Mouse (Mus musculus) hindbrain, postnatal 0 days (tissue): ENCODE data around the gene Klf13. TPM values are rescaled to one million over a fixed set of nuclear protein-coding genes. Genes with fewer than 3 reads are reported as not detected.

Experiments
- ATAC-seq: fragments of 200-750 bp; cut with Nextera tagmentation; 2 replicates; pipeline ENCODE4 v1.8.0; 2017; ENCODE audit warnings: mild to moderate bottlenecking, moderate TSS enrichment, moderate library complexity
- DNase-seq: peaks from one replicate; pipeline ENCODE4 v3.0.0-alpha.2; 2015; ENCODE audit warnings: low spot score
- H3K27ac ChIP-seq: fragments of 300-500 bp; sonication (generic); 2 replicates; pipeline ENCODE4 v1.5.1; 2014; ENCODE audit warnings: mild to moderate bottlenecking
- H3K27me3 ChIP-seq: fragments of 300-500 bp; sonication (generic); 2 replicates; pipeline ENCODE4 v1.6.1; 2014; ENCODE audit warnings: low read length, mixed read lengths; ENCODE audit not compliant: insufficient read depth
- H3K36me3 ChIP-seq: fragments of 300-500 bp; sonication (generic); 2 replicates; pipeline ENCODE4 v1.6.1; 2014; ENCODE audit warnings: low read length, mixed read lengths; ENCODE audit not compliant: insufficient read depth
- H3K4me1 ChIP-seq: fragments of 300-500 bp; sonication (generic); 2 replicates; pipeline ENCODE4 v1.6.1; 2014; ENCODE audit warnings: antibody characterized with exemption, low read length, mixed read lengths; ENCODE audit not compliant: insufficient read depth
- H3K4me2 ChIP-seq: fragments of 300-500 bp; sonication (generic); 2 replicates; pipeline ENCODE4 v1.6.1; 2014; ENCODE audit warnings: low read depth, mild to moderate bottlenecking, low read length, moderate library complexity, mixed read lengths
- H3K4me3 ChIP-seq: fragments of 300-500 bp; sonication (generic); 2 replicates; pipeline ENCODE4 v1.5.1; 2014; ENCODE audit warnings: low read length
- H3K9ac ChIP-seq: fragments of 300-500 bp; sonication (generic); replicated peaks from 2 replicates; pipeline ENCODE4 v1.6.1; 2014; ENCODE audit warnings: mild to moderate bottlenecking, low read length, moderate library complexity, mixed read lengths
- H3K9me3 ChIP-seq: fragments of 300-500 bp; sonication (generic); 2 replicates; pipeline ENCODE4 v1.6.1; 2016; ENCODE audit warnings: low read length, mixed read lengths
- CTCF ChIP-seq: IDR thresholded peaks from 2 replicates; pipeline ENCODE4 v1.5.1; 2016; ENCODE audit warnings: antibody characterized with exemption, control low read depth, low read depth
- WGBS: fragments of 180-500 bp; shearing (Covaris S2); extraction: QIAGEN DNeasy Blood & Tissue Kit; methylation state at CpG from one replicate; pipeline ENCODE4 v1.1.7; 2014; 5-methylcytosine and 5-hydroxymethylcytosine counted together
- polyA plus RNA-seq: library from polyadenylated mRNA; unstranded; fragments of >200 nt; fragmentation: Nextera tagmentation; extraction: Ambion mirVana; gene quantifications from 2 replicates; pipeline ENCODE4 v1.2.1, GENCODE M21; 2015
- total RNA-seq: library from RNA; depleted of rRNA; stranded (reverse); fragments of >200 nt; gene quantifications from 2 replicates; pipeline ENCODE4 v1.2.3, GENCODE M21; 2014

Klf13 gene
- total and polyA plus RNA-seq, 2 experiments from 2014 or later, result 26.9 to 34.0 TPM

GRCm38 (mm10) chr7:63902604-63903210 lies 36.0 kb downstream of the Klf13 start:
- H3K4me2 ChIP-seq, result no peak overlapping the region
- H3K27ac ChIP-seq, result no peak overlapping the region
- H3K4me1 ChIP-seq, result 0 out of 2 replicates have a peak, but pooled peaks cover 3% of the 10 kb centered on the region
- no peak overlapping the region for H3K9ac ChIP-seq
- no peaks in the 10 kb centered on the region for H3K36me3 ChIP-seq
- ATAC-seq (no peak), DNase-seq (no peak)
- TF ChIP-seq CTCF, result no peak
- WGBS, result 62% methylated on average over 3 of the region's 3 CpGs
- H3K9me3 ChIP-seq, result no peaks in the 10 kb centered on the region
- H3K27me3 ChIP-seq, result no peaks in the 10 kb centered on the region
- H3K4me3 ChIP-seq, result no peak overlapping the region

GRCm38 (mm10) chr7:63901942-63902341 lies 36.8 kb downstream of the Klf13 start:
- H3K4me2 ChIP-seq, result no peak overlapping the region
- no peak for TF ChIP-seq CTCF
- no peaks in the 10 kb centered on the region for H3K27me3 ChIP-seq
- no peaks in the 10 kb centered on the region for H3K9me3 ChIP-seq
- H3K4me1 ChIP-seq, result peaks cover 5% of the 10 kb centered on the region; the same call in 1 of the 2 replicates
- no peaks in the 10 kb centered on the region for H3K36me3 ChIP-seq
- no peak overlapping the region for H3K9ac ChIP-seq
- 0 out of 2 replicates have a peak overlapping the region, but pooled peaks have one; percentile 26 for H3K27ac ChIP-seq
- no peak overlapping the region for H3K4me3 ChIP-seq
- whole genome bisulfite sequencing, result 74% methylated on average over 3 of the region's 3 CpGs
- ATAC-seq (no peak), DNase-seq (no peak)

DNA sequence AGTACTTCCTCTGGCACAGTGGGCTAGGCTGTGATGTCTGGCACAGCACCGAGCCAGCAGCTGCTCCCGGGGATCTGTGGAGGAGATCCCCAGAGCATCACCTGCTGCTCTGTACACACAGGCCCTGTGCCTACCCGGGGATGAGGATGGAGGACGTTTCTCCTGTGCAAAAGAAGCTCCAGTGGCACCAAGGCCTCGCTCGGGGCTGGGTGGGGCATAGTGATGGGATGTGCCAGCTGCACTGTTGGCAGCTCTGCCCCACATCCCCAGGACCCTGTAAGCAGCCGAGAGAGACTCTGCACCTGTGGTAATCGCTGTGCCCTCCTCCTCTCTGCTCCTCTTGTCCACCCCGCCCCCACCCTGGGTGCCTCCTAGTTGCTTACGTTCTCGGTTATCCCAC lies 37.4 kb downstream of the Klf13 start:
- no peaks in the 10 kb centered on the region for H3K9me3 ChIP-seq
- H3K4me2 ChIP-seq, result no peak overlapping the region
- peaks cover 11% of the 10 kb centered on the region; the same call in 1 of the 2 replicates for H3K4me1 ChIP-seq
- 29% methylated on average over 11 of the region's 11 CpGs for whole genome bisulfite sequencing
- DNase-seq (peak; percentile 37), ATAC-seq (no peak)
- TF ChIP-seq CTCF, result no peak
- H3K4me3 ChIP-seq, result no peak overlapping the region
- H3K9ac ChIP-seq, result 0 out of 2 replicates have a peak overlapping the region, but pooled peaks have one; percentile 9
- no peaks in the 10 kb centered on the region for H3K27me3 ChIP-seq
- H3K27ac ChIP-seq, result peak overlapping the region; percentile 26; the same call in 1 of the 2 replicates
- H3K36me3 ChIP-seq, result no peaks in the 10 kb centered on the region

GRCm38 (mm10) chr7:63900411-63900810 lies 38.3 kb downstream of the Klf13 start:
- H3K9ac ChIP-seq, result no peak overlapping the region
- WGBS, result 86% methylated on average over 2 of the region's 2 CpGs
- ATAC-seq (no peak), DNase-seq (no peak)
- no peaks in the 10 kb centered on the region for H3K36me3 ChIP-seq
- H3K4me3 ChIP-seq, result no peak overlapping the region
- no peak overlapping the region for H3K27ac ChIP-seq
- peaks cover 15% of the 10 kb centered on the region; the same call in 1 of the 2 replicates for H3K4me1 ChIP-seq
- H3K27me3 ChIP-seq, result no peaks in the 10 kb centered on the region
- H3K4me2 ChIP-seq, result no peak overlapping the region
- no peak for TF ChIP-seq CTCF
- H3K9me3 ChIP-seq, result no peaks in the 10 kb centered on the region

DNA sequence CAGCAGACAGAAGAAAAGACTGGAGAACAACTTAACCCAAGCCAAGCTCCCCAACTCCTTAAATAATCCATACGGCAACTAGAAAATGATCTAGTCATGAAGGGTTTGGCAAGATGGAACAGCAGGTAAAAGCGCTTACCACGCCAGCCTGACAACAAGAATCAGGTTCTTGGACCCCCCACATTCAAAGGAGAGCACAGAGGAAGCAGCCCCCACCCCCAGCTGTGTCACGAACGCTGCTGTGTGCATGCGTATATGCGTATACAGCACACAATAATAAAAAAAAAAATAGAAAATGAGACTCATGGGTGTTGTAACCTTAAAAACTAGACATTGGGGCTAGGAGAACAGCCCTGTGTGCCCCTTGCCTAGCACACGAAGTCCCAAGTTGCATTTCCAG lies 38.8 kb downstream of the Klf13 start:
- ATAC-seq (no peak), DNase-seq (no peak)
- no peaks in the 10 kb centered on the region for H3K9me3 ChIP-seq
- no peaks in the 10 kb centered on the region for H3K27me3 ChIP-seq
- H3K36me3 ChIP-seq, result no peaks in the 10 kb centered on the region
- WGBS, result 87% methylated on average over 8 of the region's 8 CpGs
- peaks cover 15% of the 10 kb centered on the region; the same call in 1 of the 2 replicates for H3K4me1 ChIP-seq
- H3K4me3 ChIP-seq, result no peak overlapping the region
- no peak overlapping the region for H3K27ac ChIP-seq
- no peak for TF ChIP-seq CTCF
- H3K4me2 ChIP-seq, result no peak overlapping the region
- no peak overlapping the region for H3K9ac ChIP-seq

DNA sequence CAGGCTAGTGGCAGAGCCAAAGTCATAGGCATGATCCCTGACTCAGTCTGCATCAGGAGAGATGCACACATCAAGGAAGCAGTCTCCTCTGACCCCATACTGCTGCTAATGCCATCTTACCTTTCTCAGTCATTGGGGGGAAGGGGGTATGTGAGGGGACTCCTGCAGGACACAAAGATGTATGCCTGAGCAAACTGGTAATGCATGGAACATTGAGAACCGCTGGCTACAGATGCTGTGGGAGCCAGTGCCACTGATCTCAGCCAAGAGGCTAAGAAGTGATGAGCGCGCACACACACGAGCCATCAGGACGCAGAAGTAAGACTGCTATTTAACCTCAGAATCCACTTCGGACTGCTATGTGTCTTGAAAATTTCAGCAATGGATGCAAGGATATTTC lies 40.5 kb downstream of the Klf13 start:
- TF ChIP-seq CTCF, result no peak
- no peaks in the 10 kb centered on the region for H3K27me3 ChIP-seq
- H3K9ac ChIP-seq, result no peak overlapping the region
- no peaks in the 10 kb centered on the region for H3K9me3 ChIP-seq
- WGBS, result 88% methylated on average over 6 of the region's 6 CpGs
- no peak overlapping the region for H3K4me3 ChIP-seq
- no peaks in the 10 kb centered on the region for H3K36me3 ChIP-seq
- H3K4me1 ChIP-seq, result peaks cover 17% of the 10 kb centered on the region
- no peak for DNase-seq
- no peak for ATAC-seq
- H3K4me2 ChIP-seq, result no peak overlapping the region
- no peak overlapping the region for H3K27ac ChIP-seq

GRCm38 (mm10) chr7:63897655-63898054 lies 41.1 kb downstream of the Klf13 start:
- Histone ChIP-seq H3K36me3 (no peaks in the 10 kb centered on the region), H3K9ac (peak overlapping the region; percentile 25; the same call in 1 of the 2 replicates), H3K4me2 (peak overlapping the region; percentile 64; the same call in 1 of the 2 replicates), H3K27me3 (no peaks in the 10 kb centered on the region), H3K27ac (peak overlapping the region; percentile 74), H3K9me3 (no peaks in the 10 kb centered on the region), H3K4me1 (peaks cover 19% of the 10 kb centered on the region), H3K4me3 (no peak overlapping the region)
- no peak for DNase-seq
- WGBS, result 48% methylated on average over 3 of the region's 3 CpGs
- ATAC-seq, result no peak
- no peak for TF ChIP-seq CTCF
